Mouse (Mus musculus) stomach, embryonic 15.5 days (tissue): ENCODE measurements around the gene Dgcr8. TPM values are rescaled to one million over a fixed set of nuclear protein-coding genes. Genes with fewer than 3 reads are reported as not detected.
A peak's percentile ranks its signal among the peaks of the same experiment; 100 is the strongest.

Experiments used
- ATAC-seq: fragments of 200-750 bp; cut with Nextera tagmentation; 2 replicates; pipeline ENCODE4 v1.8.0; 2017; ENCODE audit warnings: low read depth, moderate number of reproducible peaks, moderate TSS enrichment; ENCODE audit not compliant: insufficient read depth, low FRiP score
- H3K27ac ChIP-seq: fragments of 300-500 bp; sonication (generic); 2 replicates; pipeline ENCODE4 v1.5.1; 2015; ENCODE audit warnings: mild to moderate bottlenecking, inconsistent platforms
- H3K27me3 ChIP-seq: fragments of 300-500 bp; sonication (generic); replicated peaks from 2 replicates; pipeline ENCODE4 v1.6.1; 2015; ENCODE audit warnings: inconsistent platforms
- H3K36me3 ChIP-seq: fragments of 300-500 bp; sonication (generic); 2 replicates; pipeline ENCODE4 v1.6.1; 2015; ENCODE audit warnings: inconsistent platforms
- H3K4me1 ChIP-seq: fragments of 300-500 bp; sonication (generic); 2 replicates; pipeline ENCODE4 v1.6.1; 2015; ENCODE audit warnings: inconsistent platforms
- H3K4me2 ChIP-seq: fragments of 300-500 bp; sonication (generic); 2 replicates; pipeline ENCODE4 v1.6.1; 2015; ENCODE audit warnings: mild to moderate bottlenecking, inconsistent platforms
- H3K4me3 ChIP-seq: fragments of 300-500 bp; sonication (generic); replicated peaks from 2 replicates; pipeline ENCODE4 v1.5.1; 2015; ENCODE audit warnings: inconsistent platforms
- H3K9ac ChIP-seq: fragments of 300-500 bp; sonication (generic); 2 replicates; pipeline ENCODE4 v1.6.1; 2015; ENCODE audit warnings: inconsistent platforms
- H3K9me3 ChIP-seq: fragments of 300-500 bp; sonication (generic); 2 replicates; pipeline ENCODE4 v1.6.1; 2016; ENCODE audit warnings: inconsistent platforms
- WGBS: fragments of 180-500 bp; shearing (Covaris S2); methylation state at CpG from one replicate; pipeline ENCODE4 v1.1.7; 2015; 5-methylcytosine and 5-hydroxymethylcytosine counted together
- polyA plus RNA-seq: library from polyadenylated mRNA; unstranded; fragments of >200 nt; fragmentation: Nextera tagmentation; extraction: Ambion mirVana; gene quantifications from 2 replicates; pipeline ENCODE4 v1.2.1, GENCODE M21; 2015

The Dgcr8 gene
- polyA plus RNA-seq, 1 experiment from 2014 or later = 25.9 TPM

GRCm38 (mm10) chr16:18288581-18289061, 425 bp downstream of the Dgcr8 start:
- H3K4me1 ChIP-seq = peaks cover 18% of the 10 kb centered on the region
- WGBS = under 1% methylated on average over 29 of the region's 31 CpGs

GRCm38 (mm10) chr16:18288166-18288565, 880 bp downstream of the Dgcr8 start:
- peak overlapping the region; percentile 94 for H3K4me3 ChIP-seq
- peaks cover 26% of the 10 kb centered on the region for H3K36me3 ChIP-seq
- peak overlapping the region; percentile 77 for H3K4me2 ChIP-seq
- peak overlapping the region; percentile 92; the same call in 1 of the 2 replicates for H3K27ac ChIP-seq
- H3K9ac ChIP-seq = peak overlapping the region; percentile 97
- 0% methylated on average over 4 of the region's 4 CpGs for WGBS
- no peak for ATAC-seq
- peaks cover 18% of the 10 kb centered on the region for H3K4me1 ChIP-seq
- H3K27me3 ChIP-seq = no peaks in the 10 kb centered on the region
- no peaks in the 10 kb centered on the region for H3K9me3 ChIP-seq

More at GRCm38 (mm10) chr16:18288581-18289061, 425 bp downstream of the Dgcr8 start:
- Histone ChIP-seq H3K27me3 (no peaks in the 10 kb centered on the region), H3K9ac (peak overlapping the region; percentile 97), H3K4me2 (peak overlapping the region; percentile 77), H3K27ac (peak overlapping the region; percentile 92), H3K4me3 (peak overlapping the region; percentile 94), H3K9me3 (no peaks in the 10 kb centered on the region), H3K36me3 (peaks cover 22% of the 10 kb centered on the region)
- ATAC-seq = peak; percentile 92

GRCm38 (mm10) chr16:18275166-18275565, 13.9 kb downstream of the Dgcr8 start:
- WGBS = 82% methylated on average over 2 of the region's 2 CpGs

GRCm38 (mm10) chr16:18268182-18268581, 20.9 kb downstream of the Dgcr8 start:
- peaks cover 48% of the 10 kb centered on the region for H3K36me3 ChIP-seq
- 81% methylated on average over 5 of the region's 5 CpGs for WGBS
- ATAC-seq = no peak

More at GRCm38 (mm10) chr16:18275166-18275565, 13.9 kb downstream of the Dgcr8 start:
- no peak overlapping the region for H3K4me2 ChIP-seq
- no peak overlapping the region for H3K4me3 ChIP-seq
- no peak overlapping the region for H3K9ac ChIP-seq
- H3K27ac ChIP-seq = no peak overlapping the region
- no peaks in the 10 kb centered on the region for H3K4me1 ChIP-seq
- ATAC-seq = no peak
- H3K9me3 ChIP-seq = no peaks in the 10 kb centered on the region
- H3K27me3 ChIP-seq = no peaks in the 10 kb centered on the region
- H3K36me3 ChIP-seq = peaks cover 74% of the 10 kb centered on the region

GRCm38 (mm10) chr16:18265024-18265423, 24.0 kb downstream of the Dgcr8 start:
- Histone ChIP-seq H3K4me2 (no peak overlapping the region), H3K4me3 (no peak overlapping the region), H3K27me3 (no peaks in the 10 kb centered on the region), H3K36me3 (peaks cover 43% of the 10 kb centered on the region), H3K9ac (no peak overlapping the region), H3K9me3 (no peaks in the 10 kb centered on the region), H3K27ac (no peak overlapping the region), H3K4me1 (no peaks in the 10 kb centered on the region)
- no peak for ATAC-seq
- WGBS = 72% methylated on average over 2 of the region's 2 CpGs

More at GRCm38 (mm10) chr16:18268182-18268581, 20.9 kb downstream of the Dgcr8 start:
- H3K27ac ChIP-seq = no peak overlapping the region
- H3K4me2 ChIP-seq = no peak overlapping the region
- H3K9ac ChIP-seq = no peak overlapping the region
- H3K4me3 ChIP-seq = no peak overlapping the region
- H3K4me1 ChIP-seq = no peaks in the 10 kb centered on the region
- H3K27me3 ChIP-seq = no peaks in the 10 kb centered on the region
- H3K9me3 ChIP-seq = no peaks in the 10 kb centered on the region

- no peak within 1 kb of the TSS for H3K4me3 ChIP-seq
- no peak within 1 kb of the TSS for H3K27ac ChIP-seq
- H3K4me1 ChIP-seq = no peaks in the 10 kb centered on the region
- peaks cover 64% of the 10 kb centered on the region for H3K36me3 ChIP-seq
- no peak within 1 kb of the TSS for H3K9ac ChIP-seq
- no peaks in the 10 kb centered on the region for H3K9me3 ChIP-seq
- no peaks in the 10 kb centered on the region for H3K27me3 ChIP-seq
- 95% methylated on average over 2 of the region's 2 CpGs for WGBS
- no peak for ATAC-seq
- no peak within 1 kb of the TSS for H3K4me2 ChIP-seq
Observed at GRCm38 (mm10) chr16:18258221-18258620, 30.8 kb downstream of the Dgcr8 start, which contains the start of gene Gm49776. Gm49776 (minus strand) TSS chr16:18258321.

GRCm38 (mm10) chr16:18253866-18254265, 35.2 kb downstream of the Dgcr8 start:
- Histone ChIP-seq H3K4me3 (no peak overlapping the region), H3K27ac (no peak overlapping the region), H3K9ac (no peak overlapping the region), H3K36me3 (peaks cover 55% of the 10 kb centered on the region), H3K27me3 (no peaks in the 10 kb centered on the region), H3K9me3 (no peaks in the 10 kb centered on the region), H3K4me2 (no peak overlapping the region), H3K4me1 (peaks cover 24% of the 10 kb centered on the region)
- 76% methylated on average over 1 of the region's 1 CpGs for WGBS
- no peak for ATAC-seq

- no peak overlapping the region for H3K27ac ChIP-seq
- ATAC-seq = no peak
- H3K4me1 ChIP-seq = peaks cover 24% of the 10 kb centered on the region
- peaks cover 46% of the 10 kb centered on the region for H3K36me3 ChIP-seq
- H3K27me3 ChIP-seq = no peaks in the 10 kb centered on the region
- 80% methylated on average over 6 of the region's 6 CpGs for WGBS
- no peak overlapping the region for H3K4me3 ChIP-seq
- no peak overlapping the region for H3K4me2 ChIP-seq
- no peaks in the 10 kb centered on the region for H3K9me3 ChIP-seq
- H3K9ac ChIP-seq = no peak overlapping the region
Observed at GRCm38 (mm10) chr16:18252736-18253135, 36.3 kb downstream of the Dgcr8 start.

GRCm38 (mm10) chr16:18250828-18251790, 37.9 kb downstream of the Dgcr8 start:
- H3K9me3 ChIP-seq = no peaks in the 10 kb centered on the region
- H3K36me3 ChIP-seq = peaks cover 44% of the 10 kb centered on the region
- H3K4me1 ChIP-seq = peaks cover 33% of the 10 kb centered on the region
- H3K4me3 ChIP-seq = peak overlapping the region; percentile 93; the same call in 1 of the 2 replicates
- 59% methylated on average over 10 of the region's 10 CpGs for WGBS
- ATAC-seq = no peak
- H3K27ac ChIP-seq = no peak overlapping the region
- H3K9ac ChIP-seq = no peak overlapping the region
- peak overlapping the region; percentile 88 for H3K4me2 ChIP-seq
- no peaks in the 10 kb centered on the region for H3K27me3 ChIP-seq

GRCm38 (mm10) chr16:18250231-18250630, 38.8 kb downstream of the Dgcr8 start:
- Histone ChIP-seq H3K4me3 (peak overlapping the region; percentile 93), H3K9me3 (no peaks in the 10 kb centered on the region)

GRCm38 (mm10) chr16:18249364-18249967, 39.6 kb downstream of the Dgcr8 start:
- 2% methylated on average over 27 of the region's 27 CpGs for WGBS
- Histone ChIP-seq H3K4me1 (peaks cover 33% of the 10 kb centered on the region), H3K36me3 (peaks cover 53% of the 10 kb centered on the region), H3K4me3 (peak overlapping the region; percentile 93), H3K9ac (peak overlapping the region; percentile 82), H3K27me3 (no peaks in the 10 kb centered on the region), H3K4me2 (peak overlapping the region; percentile 88), H3K27ac (peak overlapping the region; percentile 96), H3K9me3 (no peaks in the 10 kb centered on the region)
- ATAC-seq = peak; percentile 4; the same call in 1 of the 2 replicates

More at GRCm38 (mm10) chr16:18250231-18250630, 38.8 kb downstream of the Dgcr8 start:
- Histone ChIP-seq H3K27me3 (no peaks in the 10 kb centered on the region), H3K27ac (no peak overlapping the region), H3K4me1 (peaks cover 33% of the 10 kb centered on the region), H3K36me3 (peaks cover 46% of the 10 kb centered on the region), H3K4me2 (peak overlapping the region; percentile 88), H3K9ac (peak overlapping the region; percentile 82; the same call in 1 of the 2 replicates)
- WGBS = 65% methylated on average over 4 of the region's 4 CpGs
- ATAC-seq = no peak
